Mouse (Mus musculus) R1 (cell line): ENCODE measurements around the gene Sypl.

Experiments used
- DNase-seq: peaks from one replicate; pipeline ENCODE4 v3.0.0-alpha.2; 2018; ENCODE audit warnings: low read depth, low spot score

Sypl gene

DNA sequence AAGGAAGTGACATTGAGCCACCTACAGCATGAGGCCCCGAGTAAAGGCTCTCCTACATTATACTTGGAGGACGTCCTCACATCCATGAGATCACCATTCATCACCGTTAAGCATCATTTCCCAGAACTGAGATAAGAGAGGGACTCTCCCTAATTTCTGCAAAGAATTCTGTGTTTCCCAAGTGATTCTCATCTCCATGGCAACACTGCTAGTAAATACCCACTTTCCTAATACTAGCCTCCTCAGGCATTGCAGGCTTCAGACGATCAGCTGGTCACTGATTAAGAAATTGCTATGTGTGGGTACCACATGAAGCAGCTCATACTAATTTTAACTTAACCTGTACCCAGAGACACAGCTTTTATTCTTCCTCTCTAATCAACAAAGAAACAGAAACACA lies 46.7 kb downstream of the Sypl start:
- DNase-seq, result no peak

DNA sequence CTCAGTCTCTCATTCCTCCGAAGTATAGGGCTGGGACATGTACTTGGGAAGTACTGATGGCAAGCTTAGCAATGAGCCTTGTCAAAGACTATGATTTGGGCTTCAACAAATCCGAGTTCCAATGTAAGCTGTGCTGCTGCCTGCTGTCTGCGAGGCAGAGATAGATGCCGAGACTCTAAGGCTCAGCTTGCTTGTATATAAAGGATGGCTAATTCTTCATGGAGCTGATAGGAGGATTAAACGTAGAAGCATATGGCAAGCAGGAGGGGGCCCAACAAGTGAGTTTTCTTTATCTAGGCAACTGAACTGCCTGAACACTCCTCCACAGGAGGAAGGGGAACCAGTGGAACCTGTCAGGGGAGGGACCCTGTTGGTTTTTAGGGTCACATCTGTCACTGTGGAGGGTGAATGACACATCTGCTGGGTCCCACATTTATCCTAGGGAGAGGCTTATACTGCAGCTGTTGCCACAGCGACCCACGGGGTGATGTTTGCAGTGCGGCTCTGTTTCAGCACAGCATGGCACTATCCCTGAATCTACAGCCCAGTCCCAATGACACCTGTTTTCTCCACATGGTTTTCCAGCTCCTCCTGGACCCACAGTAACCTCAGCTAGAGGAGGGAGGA lies 49.8 kb downstream of the Sypl start:
- DNase-seq, result no peak

GRCm38 (mm10) chr12:33005858-33006257 lies 52.2 kb downstream of the Sypl start:
- DNase-seq, result no peak

DNA sequence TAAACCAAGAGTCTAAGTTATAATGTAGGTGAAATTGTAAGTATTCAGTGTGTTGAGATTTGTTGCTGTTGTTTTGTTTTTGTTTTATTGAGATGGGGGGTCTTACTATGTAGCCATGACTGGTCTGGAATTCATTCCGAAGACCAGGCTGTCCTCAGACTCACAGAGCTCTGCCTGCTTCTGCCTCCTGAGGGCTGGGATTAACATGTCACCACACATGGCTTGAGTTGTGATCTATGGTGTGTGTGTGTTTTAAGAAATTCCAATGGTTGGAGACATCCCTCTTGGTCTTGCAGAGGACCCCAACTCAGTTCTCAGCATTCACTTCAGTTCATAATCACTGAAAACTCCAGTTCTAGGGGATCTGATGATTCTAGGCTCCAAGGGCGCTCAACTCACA lies 53.5 kb downstream of the Sypl start:
- no peak for DNase-seq

DNA sequence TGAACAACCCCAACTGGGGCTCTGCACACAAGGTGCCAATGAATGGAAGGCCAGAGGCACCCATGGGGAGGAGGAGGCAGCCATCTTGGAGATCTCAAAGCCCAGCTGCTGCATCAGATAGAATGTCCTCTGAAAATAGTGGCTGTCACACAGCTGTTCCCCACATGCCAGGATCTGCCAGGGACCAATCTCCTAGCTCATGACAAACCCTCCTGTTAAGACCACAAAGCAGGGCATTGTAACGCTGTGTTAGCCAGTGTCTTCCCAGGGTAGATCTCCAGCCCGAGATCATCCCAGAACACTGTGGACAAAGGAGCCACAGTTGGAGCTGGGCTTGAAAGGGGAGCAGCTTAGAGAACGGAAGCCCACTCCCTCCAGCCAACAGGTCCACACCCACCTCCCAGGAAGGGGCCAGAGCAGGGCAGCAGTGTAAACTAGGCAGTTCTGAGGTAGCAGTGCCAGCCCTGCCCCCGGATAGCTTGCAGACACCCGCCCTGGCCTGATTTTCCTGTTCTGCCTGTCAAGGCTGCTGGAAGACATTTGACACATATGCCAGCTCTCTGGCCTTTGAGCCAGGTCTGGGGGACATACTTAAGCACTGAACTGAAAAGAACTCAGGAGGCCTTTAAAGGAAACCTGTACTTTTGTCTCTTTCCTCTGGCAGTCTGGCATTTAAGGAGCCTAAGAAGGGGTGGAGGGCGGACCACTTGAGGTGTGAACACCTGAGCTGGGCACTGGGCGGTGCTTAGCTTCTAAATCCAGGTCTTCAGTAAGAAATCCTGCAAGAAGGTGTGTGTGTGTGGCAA lies 54.8 kb downstream of the Sypl start:
- DNase-seq, result peak; percentile 36

GRCm38 (mm10) chr12:33009206-33009966 lies 55.7 kb downstream of the Sypl start:
- DNase-seq, result no peak

- no peak for DNase-seq
Measured at GRCm38 (mm10) chr12:33010026-33010425, 56.3 kb downstream of the Sypl start.

- no peak for DNase-seq
Measured at GRCm38 (mm10) chr12:33014050-33014796, 60.5 kb downstream of the Sypl start.

- DNase-seq, result no peak
Measured at GRCm38 (mm10) chr12:33015103-33015502, 61.4 kb downstream of the Sypl start.

DNA sequence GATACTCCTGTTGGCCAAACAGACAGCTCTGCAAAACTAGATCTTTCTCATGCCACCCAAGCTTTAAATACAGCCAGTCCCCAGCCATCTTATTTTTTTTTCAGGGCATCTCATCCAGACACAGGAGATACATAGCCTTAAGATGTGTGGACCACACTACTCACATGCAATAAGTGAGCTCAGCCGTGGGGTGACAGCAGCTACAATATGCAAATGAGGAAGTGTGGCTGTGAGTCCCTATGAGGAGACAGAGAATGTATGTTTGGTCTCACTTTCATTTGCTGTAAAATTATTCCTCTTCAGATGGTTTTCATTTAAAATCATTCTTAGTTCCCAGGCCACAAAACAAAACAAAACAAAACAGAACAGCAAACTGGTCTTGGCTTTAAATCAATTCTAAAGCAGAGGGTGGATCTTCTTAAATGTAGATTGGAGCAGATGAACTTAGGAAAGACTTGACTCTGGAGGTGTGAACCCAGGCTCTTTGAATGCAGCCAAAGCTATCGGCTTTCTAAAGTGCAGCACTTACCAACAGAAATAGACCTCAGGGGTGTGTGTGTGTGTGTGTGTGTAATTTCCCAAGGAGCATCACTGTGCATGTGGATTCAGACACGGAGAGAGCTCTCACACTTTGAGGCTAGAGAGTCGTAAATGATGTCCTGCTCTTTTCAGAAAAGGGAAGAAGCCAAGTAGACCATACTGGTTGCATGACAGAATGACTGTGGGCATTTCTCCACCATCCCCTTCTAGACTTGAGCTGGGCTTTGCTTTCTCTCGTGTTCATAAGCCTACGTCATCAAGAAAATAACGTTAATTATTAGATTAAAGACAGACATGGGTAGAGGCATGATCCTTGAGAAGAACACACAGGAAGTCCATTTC lies 63.4 kb downstream of the Sypl start:
- no peak for DNase-seq

GRCm38 (mm10) chr12:33018601-33019000 lies 64.9 kb downstream of the Sypl start:
- DNase-seq, result no peak

- DNase-seq, result no peak
Measured at GRCm38 (mm10) chr12:33020011-33020410, 66.3 kb downstream of the Sypl start.

DNA sequence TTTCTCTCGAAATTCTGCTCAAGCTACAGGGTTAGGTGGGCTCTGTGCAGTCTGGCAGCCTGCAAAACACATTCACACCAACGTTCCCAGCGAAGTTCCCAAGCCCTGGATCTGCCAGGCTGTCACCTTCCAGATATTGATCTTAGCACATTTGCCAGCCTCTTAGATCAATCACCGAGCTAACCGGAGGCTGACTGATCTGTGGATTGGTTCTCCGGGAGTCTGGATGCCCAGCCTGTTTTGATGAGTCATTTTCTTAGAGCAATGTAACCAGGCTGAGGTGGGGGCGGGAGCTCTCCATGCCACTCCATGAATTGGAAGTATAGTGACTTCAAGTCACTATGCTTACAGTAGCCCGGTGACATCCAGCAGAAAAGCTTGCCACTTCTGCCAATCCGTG lies 67.4 kb downstream of the Sypl start:
- no peak for DNase-seq

GRCm38 (mm10) chr12:33021751-33022150 lies 68.1 kb downstream of the Sypl start:
- DNase-seq, result no peak

DNA sequence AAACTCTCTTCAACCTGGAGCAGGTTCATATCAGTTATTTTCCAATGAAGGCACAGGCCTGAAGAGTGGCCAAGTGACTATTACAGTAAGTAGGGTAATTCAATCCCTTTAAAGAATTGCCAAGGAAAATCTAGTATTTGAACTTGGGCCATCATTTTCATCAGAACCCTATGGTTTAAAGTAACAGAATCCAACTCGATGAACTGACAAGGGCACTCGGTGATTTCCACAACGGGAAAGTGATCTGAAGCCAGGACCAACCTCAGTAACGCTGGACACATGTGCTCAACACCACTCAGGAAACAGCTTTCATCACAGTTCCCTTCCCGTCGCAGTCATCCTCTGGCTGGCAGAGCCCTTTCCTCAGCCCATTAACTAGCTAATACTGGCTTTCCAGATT lies 70.8 kb downstream of the Sypl start:
- no peak for DNase-seq

DNA sequence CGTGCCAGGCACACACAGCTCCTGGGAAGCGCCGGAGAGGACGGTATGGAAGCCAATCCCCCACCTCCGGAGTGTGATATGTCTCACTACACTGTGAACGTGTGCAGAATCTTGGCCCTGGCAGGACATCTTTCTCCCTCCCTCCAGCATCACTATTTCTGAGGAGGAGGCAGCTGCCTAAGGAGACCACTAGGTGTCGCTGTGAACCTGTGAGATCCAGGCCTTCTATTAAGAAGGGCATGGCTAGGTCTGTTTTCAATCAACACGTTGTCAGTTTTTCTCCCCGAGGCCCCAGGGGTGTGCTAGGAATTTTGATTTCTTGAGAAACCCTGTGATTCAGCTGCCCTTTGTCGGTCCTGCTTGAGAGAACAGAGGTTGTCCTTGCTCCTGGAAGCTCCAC lies 73.4 kb downstream of the Sypl start:
- peak; percentile 84 for DNase-seq

GRCm38 (mm10) chr12:33028109-33028691 lies 74.5 kb downstream of the Sypl start:
- peak; percentile 75 for DNase-seq

DNA sequence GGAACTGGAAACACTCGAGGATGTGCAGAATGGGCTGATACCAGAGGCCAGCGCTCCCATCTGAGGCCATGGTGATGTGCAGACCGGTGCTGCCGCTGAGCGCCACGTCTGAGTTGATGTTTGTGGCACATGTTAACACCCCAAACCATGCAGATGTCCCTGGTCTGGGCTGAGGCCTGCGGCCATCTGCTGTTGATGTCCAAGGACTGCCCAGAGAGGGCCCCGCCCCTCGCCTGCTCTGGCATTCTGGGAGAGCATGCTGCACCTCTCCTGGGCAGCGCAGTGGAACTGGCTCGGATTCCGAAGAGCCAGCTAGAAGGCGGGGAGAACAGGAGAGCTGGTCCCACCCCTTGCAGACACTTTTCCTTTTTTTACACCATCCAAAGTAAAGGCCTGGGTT lies 75.0 kb downstream of the Sypl start:
- DNase-seq, result no peak
